Mouse (Mus musculus): ENCODE measurements around the gene Csdc2.

GRCm38 (mm10) chr15:81928277-81928676, 8.3 kb upstream of the Csdc2 start:
- no peak for TF ChIP-seq CTCF (IDR thresholded peaks at IDR 0.05; ENCODE audit: extremely low read depth, insufficient read depth, low read length)
- no peak for TF ChIP-seq POLR2A (IDR thresholded peaks at IDR 0.05; ENCODE audit: extremely low read depth, insufficient read depth, low read length)
